Mouse (Mus musculus) embryonic facial prominence, embryonic 11.5 days (tissue): ENCODE results near the gene Pick1. TPM values are rescaled to one million over a fixed set of nuclear protein-coding genes. Genes with fewer than 3 reads are reported as not detected.

ENCODE experiments used
- ATAC-seq: fragments of 200-750 bp; cut with Nextera tagmentation; replicated peaks from 2 replicates; pipeline ENCODE4 v1.8.0; 2017; ENCODE audit warnings: low read depth; ENCODE audit not compliant: insufficient number of reproducible peaks, low FRiP score, low TSS enrichment
- DNase-seq: peaks from one replicate; pipeline ENCODE4 v3.0.0-alpha.2; 2015; ENCODE audit warnings: low spot score
- H3K27ac ChIP-seq: fragments of 300-500 bp; sonication (generic); replicated peaks from 2 replicates; pipeline ENCODE4 v1.5.1; 2014; ENCODE audit warnings: mild to moderate bottlenecking, low read depth, low read length, control low read depth
- H3K27me3 ChIP-seq: fragments of 300-500 bp; sonication (generic); 2 replicates; pipeline ENCODE4 v1.6.1; 2014; ENCODE audit warnings: mild to moderate bottlenecking, low read length, moderate library complexity, mixed read lengths; ENCODE audit not compliant: control insufficient read depth, insufficient read depth
- H3K36me3 ChIP-seq: fragments of 300-500 bp; sonication (generic); replicated peaks from 2 replicates; pipeline ENCODE4 v1.6.1; 2014; ENCODE audit warnings: low read depth, mild to moderate bottlenecking, low read length, moderate library complexity, mixed read lengths; ENCODE audit not compliant: control insufficient read depth, insufficient read depth
- H3K4me1 ChIP-seq: fragments of 300-500 bp; sonication (generic); 2 replicates; pipeline ENCODE4 v1.6.1; 2014; ENCODE audit warnings: low read length, mixed read lengths; ENCODE audit not compliant: control insufficient read depth, insufficient read depth
- H3K4me2 ChIP-seq: fragments of 300-500 bp; sonication (generic); 2 replicates; pipeline ENCODE4 v1.6.1; 2014; ENCODE audit warnings: low read depth, mild to moderate bottlenecking, control low read depth, low read length, moderate library complexity
- H3K4me3 ChIP-seq: fragments of 300-500 bp; sonication (generic); 2 replicates; pipeline ENCODE4 v1.5.1; 2014; ENCODE audit warnings: low read depth, low read length, control low read depth
- H3K9ac ChIP-seq: fragments of 300-500 bp; sonication (generic); replicated peaks from 2 replicates; pipeline ENCODE4 v1.6.1; 2014; ENCODE audit warnings: mild to moderate bottlenecking, control low read depth, low read length
- H3K9me3 ChIP-seq: fragments of 300-500 bp; sonication (generic); replicated peaks from 2 replicates; pipeline ENCODE4 v1.6.1; 2016; ENCODE audit warnings: mild to moderate bottlenecking, low read length, inconsistent platforms, mixed read lengths; ENCODE audit not compliant: control insufficient read depth
- WGBS: fragments of 180-500 bp; shearing (Covaris S2); extraction: QIAGEN DNeasy Blood & Tissue Kit; methylation state at CpG from one replicate; pipeline ENCODE4 v1.1.7; 2014; 5-methylcytosine and 5-hydroxymethylcytosine counted together
- polyA plus RNA-seq: library from polyadenylated mRNA; unstranded; fragments of >200 nt; fragmentation: Nextera tagmentation; extraction: Ambion mirVana; gene quantifications from 2 replicates; pipeline ENCODE4 v1.2.1, GENCODE M21; 2014

The Pick1 gene
- polyA plus RNA-seq, 1 experiment from 2014 or later = 18.0 TPM

DNA sequence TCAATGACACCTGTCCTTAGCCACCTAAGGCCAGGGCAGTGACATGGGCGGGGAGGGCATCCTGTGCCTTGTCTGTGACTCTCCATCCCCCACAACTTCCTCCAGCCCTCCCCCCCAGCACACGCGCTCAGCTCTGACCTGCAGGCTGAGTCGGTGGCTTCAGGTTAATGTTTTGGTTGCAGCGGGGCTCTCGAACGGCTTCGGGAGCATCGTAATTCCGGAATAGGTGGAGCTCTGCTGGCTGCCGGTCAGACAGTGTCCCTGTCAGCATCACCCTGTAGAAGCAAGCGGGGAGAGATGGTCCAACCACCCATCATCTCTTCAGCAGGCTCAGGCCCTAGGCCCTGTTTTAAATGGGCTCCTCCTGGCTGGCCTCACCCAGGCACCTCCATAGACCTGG is 60.5 kb downstream of the Pick1 start:
- no peak for DNase-seq
- Histone ChIP-seq H3K9me3 (no peaks in the 10 kb centered on the region), H3K36me3 (no peaks in the 10 kb centered on the region; the same call in 1 of the 2 replicates), H3K27me3 (no peaks in the 10 kb centered on the region), H3K4me1 (no peaks in the 10 kb centered on the region), H3K9ac (no peak overlapping the region), H3K4me2 (no peak overlapping the region), H3K27ac (no peak overlapping the region), H3K4me3 (no peak overlapping the region)
- ATAC-seq = no peak
- 83% methylated on average over 12 of the region's 12 CpGs for WGBS

DNA sequence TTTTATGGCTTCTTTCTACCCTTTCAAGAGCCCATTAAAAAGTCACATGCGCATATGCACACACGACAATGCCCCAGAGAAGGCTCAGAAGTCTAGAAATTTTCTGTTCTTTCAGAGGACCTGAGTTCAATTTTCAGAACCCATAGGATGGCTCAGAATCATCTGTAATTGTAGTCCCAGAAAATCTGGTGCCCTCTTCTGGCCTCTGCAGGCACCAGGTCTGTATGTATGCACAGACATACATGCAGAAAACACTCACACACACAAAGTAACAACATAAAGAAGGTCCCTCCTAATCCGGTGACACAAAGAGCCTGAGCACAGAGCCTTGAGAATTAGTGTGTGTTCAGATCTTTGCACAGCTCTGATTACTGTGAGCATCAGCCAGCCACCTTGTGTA is 61.4 kb downstream of the Pick1 start:
- H3K4me3 ChIP-seq = no peak overlapping the region
- no peaks in the 10 kb centered on the region for H3K9me3 ChIP-seq
- no peaks in the 10 kb centered on the region; the same call in 1 of the 2 replicates for H3K36me3 ChIP-seq
- no peak overlapping the region for H3K27ac ChIP-seq
- DNase-seq (no peak), ATAC-seq (no peak)
- H3K9ac ChIP-seq = no peak overlapping the region
- 90% methylated on average over 3 of the region's 3 CpGs for WGBS
- no peak overlapping the region for H3K4me2 ChIP-seq
- no peaks in the 10 kb centered on the region for H3K27me3 ChIP-seq
- H3K4me1 ChIP-seq = no peaks in the 10 kb centered on the region

DNA sequence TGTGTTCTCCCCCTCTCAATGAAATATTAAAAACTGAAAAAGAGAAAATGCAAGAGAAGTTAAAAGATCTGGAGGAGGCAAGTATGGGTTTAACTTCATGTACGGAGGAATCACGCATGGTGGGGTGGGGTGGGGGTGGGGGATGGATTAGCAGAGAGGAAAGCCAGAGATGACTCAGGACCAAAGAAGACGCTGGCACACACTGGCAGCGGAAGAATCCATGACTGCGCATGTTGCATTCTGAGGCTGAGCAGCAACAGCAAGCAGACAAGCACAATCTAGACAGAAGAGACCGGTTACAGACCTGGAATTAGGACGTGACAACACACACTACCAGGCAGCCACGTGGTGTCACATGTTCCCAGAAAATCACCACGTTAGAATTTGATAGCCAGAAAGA is 63.8 kb downstream of the Pick1 start:
- Histone ChIP-seq H3K27me3 (no peaks in the 10 kb centered on the region), H3K4me3 (no peak overlapping the region), H3K27ac (no peak overlapping the region), H3K4me2 (no peak overlapping the region), H3K4me1 (no peaks in the 10 kb centered on the region), H3K9ac (no peak overlapping the region), H3K9me3 (no peaks in the 10 kb centered on the region), H3K36me3 (no peaks in the 10 kb centered on the region)
- ATAC-seq = no peak
- no peak for DNase-seq
- WGBS = 87% methylated on average over 9 of the region's 9 CpGs

DNA sequence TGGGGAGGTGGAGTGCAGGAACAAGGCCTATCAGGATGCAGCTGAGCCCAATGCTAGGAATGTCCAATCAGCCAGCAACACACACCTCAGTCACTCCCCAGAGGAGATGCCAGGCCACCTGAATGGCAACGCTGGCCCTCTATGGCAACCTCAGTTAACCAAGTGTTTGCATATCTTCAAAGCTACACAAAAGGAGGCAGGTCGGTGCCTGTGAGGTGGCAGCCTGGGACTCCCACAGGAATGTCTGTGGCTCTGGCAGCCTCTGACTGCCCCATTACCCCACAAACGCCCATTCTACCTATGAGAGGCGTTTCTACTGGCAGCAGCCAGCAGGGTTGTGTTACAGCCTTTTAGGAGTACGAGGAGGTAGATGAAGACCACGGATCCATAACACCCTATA is 69.6 kb downstream of the Pick1 start:
- 85% methylated on average over 6 of the region's 6 CpGs for WGBS
- DNase-seq (no peak), ATAC-seq (no peak)
- Histone ChIP-seq H3K4me2 (no peak overlapping the region), H3K27me3 (no peaks in the 10 kb centered on the region), H3K4me1 (no peaks in the 10 kb centered on the region), H3K9me3 (no peaks in the 10 kb centered on the region), H3K4me3 (no peak overlapping the region), H3K36me3 (no peaks in the 10 kb centered on the region), H3K27ac (no peak overlapping the region), H3K9ac (no peak overlapping the region)

Other genes with a start within 250 kb of the Pick1 start
- gene H1f0, start 200.7 kb upstream of the Pick1 start, polyA plus RNA-seq = 315 and 326 TPM in 2 replicates
- 0.18 TPM in 1 of 2 replicates, not detected in the other for gene Galr3, start 187.3 kb upstream of the Pick1 start, polyA plus RNA-seq
- 42.8 and 56.2 TPM in 2 replicates for gene Ankrd54, start 166.3 kb upstream of the Pick1 start, polyA plus RNA-seq
- gene Eif3l, start 154.0 kb upstream of the Pick1 start, polyA plus RNA-seq = 286 and 292 TPM in 2 replicates
- 4.9 and 5.1 TPM in 2 replicates for gene Micall1, start 120.3 kb upstream of the Pick1 start, polyA plus RNA-seq
- gene Polr2f, start 88.2 kb upstream of the Pick1 start, polyA plus RNA-seq = 388 and 414 TPM in 2 replicates
- gene 1700088E04Rik, start 87.9 kb upstream of the Pick1 start, polyA plus RNA-seq = 6.8 and 7.9 TPM in 2 replicates
- gene Sox10, start 63.9 kb upstream of the Pick1 start, polyA plus RNA-seq = 11.6 and 12.2 TPM in 2 replicates
- gene Gm49486, start 218 bp downstream of the Pick1 start, polyA plus RNA-seq = 0.32 and 0.41 TPM in 2 replicates
- gene Slc16a8, start 25.6 kb downstream of the Pick1 start, polyA plus RNA-seq = 0.28 TPM in 1 of 2 replicates, not detected in the other
- gene Baiap2l2, start 56.4 kb downstream of the Pick1 start, polyA plus RNA-seq = 1.9 and 5.2 TPM in 2 replicates
- gene Pla2g6, start 99.2 kb downstream of the Pick1 start, polyA plus RNA-seq = 11.8 and 15.1 TPM in 2 replicates
- 2.2 and 2.5 TPM in 2 replicates for gene Maff, start 117.4 kb downstream of the Pick1 start, polyA plus RNA-seq
- gene Tmem184b, start 174.4 kb downstream of the Pick1 start, polyA plus RNA-seq = 36.2 and 45.5 TPM in 2 replicates
- 108 and 109 TPM in 2 replicates for gene Csnk1e, start 226.4 kb downstream of the Pick1 start, polyA plus RNA-seq